Mouse (Mus musculus) heart, embryonic 13.5 days (tissue): ENCODE results near the gene Filip1l. TPM values are rescaled to one million over a fixed set of nuclear protein-coding genes. Genes with fewer than 3 reads are reported as not detected.
A peak's percentile ranks its signal among the peaks of the same experiment; 100 is the strongest.

Experiments
- ATAC-seq: fragments of 200-750 bp; cut with Nextera tagmentation; 2 replicates; pipeline ENCODE4 v1.8.0; 2017; ENCODE audit warnings: moderate TSS enrichment; ENCODE audit not compliant: insufficient number of reproducible peaks, low FRiP score, low TSS enrichment; ENCODE audit errors: extremely low read depth
- H3K27ac ChIP-seq: fragments of 300-500 bp; sonication (generic); replicated peaks from 2 replicates; pipeline ENCODE4 v1.5.1; 2015; ENCODE audit warnings: moderate library complexity, mild to moderate bottlenecking, inconsistent platforms
- H3K27me3 ChIP-seq: fragments of 300-500 bp; sonication (generic); replicated peaks from 2 replicates; pipeline ENCODE4 v1.6.1; 2015; ENCODE audit warnings: mild to moderate bottlenecking, inconsistent platforms
- H3K36me3 ChIP-seq: fragments of 300-500 bp; sonication (generic); 2 replicates; pipeline ENCODE4 v1.6.1; 2015; ENCODE audit warnings: mild to moderate bottlenecking, inconsistent platforms
- H3K4me1 ChIP-seq: fragments of 300-500 bp; sonication (generic); 2 replicates; pipeline ENCODE4 v1.6.1; 2015; ENCODE audit warnings: inconsistent platforms
- H3K4me2 ChIP-seq: fragments of 300-500 bp; sonication (generic); 2 replicates; pipeline ENCODE4 v1.6.1; 2015; ENCODE audit warnings: inconsistent platforms, mild to moderate bottlenecking, moderate library complexity
- H3K4me3 ChIP-seq: fragments of 300-500 bp; sonication (generic); 2 replicates; pipeline ENCODE4 v1.5.1; 2015; ENCODE audit warnings: moderate library complexity, mild to moderate bottlenecking, inconsistent platforms
- H3K9ac ChIP-seq: fragments of 300-500 bp; sonication (generic); 2 replicates; pipeline ENCODE4 v1.6.1; 2015; ENCODE audit warnings: inconsistent platforms, mild to moderate bottlenecking, moderate library complexity
- H3K9me3 ChIP-seq: fragments of 300-500 bp; sonication (generic); 2 replicates; pipeline ENCODE4 v1.6.1; 2016; ENCODE audit warnings: inconsistent platforms
- WGBS: fragments of 180-500 bp; shearing (Covaris S2); methylation state at CpG from one replicate; pipeline ENCODE4 v1.1.7; 2015; ENCODE audit warnings: mixed read lengths; 5-methylcytosine and 5-hydroxymethylcytosine counted together
- polyA plus RNA-seq: library from polyadenylated mRNA; unstranded; fragments of >200 nt; fragmentation: Nextera tagmentation; extraction: Ambion mirVana; gene quantifications from 2 replicates; pipeline ENCODE4 v1.2.1, GENCODE M21; 2015

The Filip1l gene
- polyA plus RNA-seq, 1 experiment from 2014 or later, result 19.3 TPM

- Histone ChIP-seq H3K4me1 (peaks cover 31% of the 10 kb centered on the region), H3K4me2 (no peak overlapping the region), H3K9ac (no peak overlapping the region), H3K9me3 (no peaks in the 10 kb centered on the region), H3K27me3 (no peaks in the 10 kb centered on the region), H3K27ac (no peak overlapping the region), H3K36me3 (no peaks in the 10 kb centered on the region), H3K4me3 (no peak overlapping the region)
- 74% methylated on average over 10 of the region's 10 CpGs for WGBS
- ATAC-seq, result no peak
Measured at GRCm38 (mm10) chr16:57399566-57399965, 46.7 kb downstream of the Filip1l start.

GRCm38 (mm10) chr16:57401702-57402101 lies 48.8 kb downstream of the Filip1l start:
- WGBS, result 42% methylated on average over 6 of the region's 6 CpGs

GRCm38 (mm10) chr16:57402910-57403309 lies 50.0 kb downstream of the Filip1l start:
- no peak for ATAC-seq
- Histone ChIP-seq H3K4me1 (peaks cover 28% of the 10 kb centered on the region), H3K9ac (no peak overlapping the region), H3K27ac (no peak overlapping the region), H3K4me3 (no peak overlapping the region), H3K36me3 (no peaks in the 10 kb centered on the region), H3K27me3 (no peaks in the 10 kb centered on the region), H3K9me3 (no peaks in the 10 kb centered on the region), H3K4me2 (no peak overlapping the region)
- WGBS, result 75% methylated on average over 4 of the region's 4 CpGs

More at GRCm38 (mm10) chr16:57401702-57402101, 48.8 kb downstream of the Filip1l start:
- Histone ChIP-seq H3K9ac (no peak overlapping the region), H3K36me3 (no peaks in the 10 kb centered on the region), H3K9me3 (no peaks in the 10 kb centered on the region), H3K4me1 (peaks cover 31% of the 10 kb centered on the region), H3K4me2 (no peak overlapping the region), H3K27me3 (no peaks in the 10 kb centered on the region), H3K4me3 (no peak overlapping the region), H3K27ac (peak overlapping the region; percentile 74)
- ATAC-seq, result no peak

GRCm38 (mm10) chr16:57403825-57404224 lies 50.9 kb downstream of the Filip1l start:
- ATAC-seq, result no peak
- H3K9ac ChIP-seq, result no peak overlapping the region
- no peaks in the 10 kb centered on the region for H3K9me3 ChIP-seq
- peaks cover 23% of the 10 kb centered on the region for H3K4me1 ChIP-seq
- 66% methylated on average over 5 of the region's 5 CpGs for WGBS
- H3K27me3 ChIP-seq, result no peaks in the 10 kb centered on the region
- no peak overlapping the region for H3K4me2 ChIP-seq
- H3K27ac ChIP-seq, result no peak overlapping the region
- H3K36me3 ChIP-seq, result no peaks in the 10 kb centered on the region
- H3K4me3 ChIP-seq, result no peak overlapping the region

GRCm38 (mm10) chr16:57412766-57413165 lies 59.9 kb downstream of the Filip1l start:
- Histone ChIP-seq H3K27ac (no peak overlapping the region), H3K9me3 (peaks cover 7% of the 10 kb centered on the region; the same call in 1 of the 2 replicates), H3K4me3 (no peak overlapping the region), H3K27me3 (no peaks in the 10 kb centered on the region), H3K4me1 (peaks cover 15% of the 10 kb centered on the region), H3K36me3 (no peaks in the 10 kb centered on the region), H3K4me2 (no peak overlapping the region), H3K9ac (no peak overlapping the region)
- 41% methylated on average over 4 of the region's 4 CpGs for whole genome bisulfite sequencing
- no peak for ATAC-seq

GRCm38 (mm10) chr16:57416049-57416448 lies 63.2 kb downstream of the Filip1l start:
- 50% methylated on average over 2 of the region's 2 CpGs for WGBS
- H3K9me3 ChIP-seq, result peaks cover 7% of the 10 kb centered on the region; the same call in 1 of the 2 replicates
- no peak for ATAC-seq

GRCm38 (mm10) chr16:57417017-57417416 lies 64.1 kb downstream of the Filip1l start:
- peak overlapping the region; percentile 58 for H3K27ac ChIP-seq
- 27% methylated on average over 9 of the region's 9 CpGs for WGBS
- H3K27me3 ChIP-seq, result no peaks in the 10 kb centered on the region
- no peaks in the 10 kb centered on the region for H3K36me3 ChIP-seq
- H3K4me2 ChIP-seq, result peak overlapping the region; percentile 52
- ATAC-seq, result no peak
- H3K9me3 ChIP-seq, result peaks cover 7% of the 10 kb centered on the region; the same call in 1 of the 2 replicates
- H3K4me1 ChIP-seq, result peaks cover 53% of the 10 kb centered on the region
- H3K4me3 ChIP-seq, result 0 out of 2 replicates have a peak overlapping the region, but pooled peaks have one; percentile 15
- H3K9ac ChIP-seq, result no peak overlapping the region

More at GRCm38 (mm10) chr16:57416049-57416448, 63.2 kb downstream of the Filip1l start:
- Histone ChIP-seq H3K36me3 (no peaks in the 10 kb centered on the region), H3K9ac (no peak overlapping the region), H3K27me3 (no peaks in the 10 kb centered on the region), H3K4me3 (no peak overlapping the region), H3K4me2 (no peak overlapping the region), H3K4me1 (peaks cover 43% of the 10 kb centered on the region), H3K27ac (0 out of 2 replicates have a peak overlapping the region, but pooled peaks have one; percentile 20)

- Histone ChIP-seq H3K4me3 (no peak overlapping the region), H3K9ac (no peak overlapping the region), H3K27ac (no peak overlapping the region), H3K27me3 (no peaks in the 10 kb centered on the region), H3K4me2 (no peak overlapping the region), H3K4me1 (peaks cover 57% of the 10 kb centered on the region), H3K9me3 (peaks cover 7% of the 10 kb centered on the region; the same call in 1 of the 2 replicates), H3K36me3 (no peaks in the 10 kb centered on the region)
- WGBS, result 74% methylated on average over 1 of the region's 1 CpGs
- no peak for ATAC-seq
Measured at GRCm38 (mm10) chr16:57417955-57418354, 65.1 kb downstream of the Filip1l start.

- no peaks in the 10 kb centered on the region for H3K27me3 ChIP-seq
- 27% methylated on average over 5 of the region's 5 CpGs for WGBS
- peak overlapping the region; percentile 63; the same call in 1 of the 2 replicates for H3K9ac ChIP-seq
- peaks cover 60% of the 10 kb centered on the region for H3K4me1 ChIP-seq
- H3K9me3 ChIP-seq, result peaks cover 5% of the 10 kb centered on the region; the same call in 1 of the 2 replicates
- H3K27ac ChIP-seq, result peak overlapping the region; percentile 82
- no peaks in the 10 kb centered on the region for H3K36me3 ChIP-seq
- H3K4me2 ChIP-seq, result no peak overlapping the region; the same call in 1 of the 2 replicates
- no peak overlapping the region for H3K4me3 ChIP-seq
- no peak; the same call in 1 of the 2 replicates for ATAC-seq
Measured at GRCm38 (mm10) chr16:57419332-57419731, 66.4 kb downstream of the Filip1l start.

- H3K27ac ChIP-seq, result peak overlapping the region; percentile 82
Measured at GRCm38 (mm10) chr16:57419881-57420280, 67.0 kb downstream of the Filip1l start.

GRCm38 (mm10) chr16:57420773-57421556 lies 68.1 kb downstream of the Filip1l start:
- 35% methylated on average over 8 of the region's 8 CpGs for WGBS
- no peak for ATAC-seq
- peaks cover 74% of the 10 kb centered on the region for H3K4me1 ChIP-seq

More at GRCm38 (mm10) chr16:57419881-57420280, 67.0 kb downstream of the Filip1l start:
- H3K27me3 ChIP-seq, result no peaks in the 10 kb centered on the region
- H3K36me3 ChIP-seq, result no peaks in the 10 kb centered on the region
- H3K9me3 ChIP-seq, result no peaks in the 10 kb centered on the region
- H3K4me2 ChIP-seq, result no peak overlapping the region
- no peak overlapping the region for H3K9ac ChIP-seq
- no peak for ATAC-seq
- WGBS, result 67% methylated on average over 5 of the region's 5 CpGs
- peaks cover 64% of the 10 kb centered on the region for H3K4me1 ChIP-seq
- H3K4me3 ChIP-seq, result no peak overlapping the region

More at GRCm38 (mm10) chr16:57420773-57421556, 68.1 kb downstream of the Filip1l start:
- H3K9ac ChIP-seq, result no peak overlapping the region
- H3K9me3 ChIP-seq, result no peaks in the 10 kb centered on the region
- no peaks in the 10 kb centered on the region for H3K27me3 ChIP-seq
- no peak overlapping the region for H3K4me3 ChIP-seq
- peak overlapping the region; percentile 82 for H3K27ac ChIP-seq
- H3K4me2 ChIP-seq, result no peak overlapping the region
- no peaks in the 10 kb centered on the region for H3K36me3 ChIP-seq
